Mouse (Mus musculus) hindbrain, embryonic 13.5 days (tissue): Measurements from ENCODE around the gene Slc24a4. TPM values are rescaled to one million over a fixed set of nuclear protein-coding genes. Genes with fewer than 3 reads are reported as not detected.

Source experiments
- ATAC-seq: fragments of 200-750 bp; cut with Nextera tagmentation; 2 replicates; pipeline ENCODE4 v1.8.0; 2017; ENCODE audit warnings: moderate TSS enrichment; ENCODE audit not compliant: low FRiP score
- H3K27ac ChIP-seq: fragments of 300-500 bp; sonication (generic); 2 replicates; pipeline ENCODE4 v1.5.1; 2015; ENCODE audit warnings: inconsistent platforms, mild to moderate bottlenecking, moderate library complexity
- H3K27me3 ChIP-seq: fragments of 300-500 bp; sonication (generic); 2 replicates; pipeline ENCODE4 v1.6.1; 2015; ENCODE audit warnings: mild to moderate bottlenecking, inconsistent platforms
- H3K36me3 ChIP-seq: fragments of 300-500 bp; sonication (generic); 2 replicates; pipeline ENCODE4 v1.6.1; 2015; ENCODE audit warnings: mild to moderate bottlenecking, inconsistent platforms
- H3K4me1 ChIP-seq: fragments of 300-500 bp; sonication (generic); replicated peaks from 2 replicates; pipeline ENCODE4 v1.6.1; 2015; ENCODE audit warnings: inconsistent platforms
- H3K4me2 ChIP-seq: fragments of 300-500 bp; sonication (generic); 2 replicates; pipeline ENCODE4 v1.6.1; 2015; ENCODE audit warnings: inconsistent platforms, mild to moderate bottlenecking, moderate library complexity
- H3K4me3 ChIP-seq: fragments of 300-500 bp; sonication (generic); 2 replicates; pipeline ENCODE4 v1.5.1; 2015; ENCODE audit warnings: mild to moderate bottlenecking, inconsistent platforms
- H3K9ac ChIP-seq: fragments of 300-500 bp; sonication (generic); 2 replicates; pipeline ENCODE4 v1.6.1; 2015; ENCODE audit warnings: mild to moderate bottlenecking, inconsistent platforms
- H3K9me3 ChIP-seq: fragments of 300-500 bp; sonication (generic); 2 replicates; pipeline ENCODE4 v1.6.1; 2016; ENCODE audit warnings: inconsistent platforms
- WGBS: fragments of 180-500 bp; shearing (Covaris S2); methylation state at CpG from one replicate; pipeline ENCODE4 v1.1.7; 2015; 5-methylcytosine and 5-hydroxymethylcytosine counted together
- polyA plus RNA-seq: library from polyadenylated mRNA; unstranded; fragments of >200 nt; fragmentation: Nextera tagmentation; extraction: Ambion mirVana; gene quantifications from 2 replicates; pipeline ENCODE4 v1.2.1, GENCODE M21; 2015

Gene Slc24a4
- polyA plus RNA-seq, 1 experiment from 2014 or later: 1.7 TPM

DNA sequence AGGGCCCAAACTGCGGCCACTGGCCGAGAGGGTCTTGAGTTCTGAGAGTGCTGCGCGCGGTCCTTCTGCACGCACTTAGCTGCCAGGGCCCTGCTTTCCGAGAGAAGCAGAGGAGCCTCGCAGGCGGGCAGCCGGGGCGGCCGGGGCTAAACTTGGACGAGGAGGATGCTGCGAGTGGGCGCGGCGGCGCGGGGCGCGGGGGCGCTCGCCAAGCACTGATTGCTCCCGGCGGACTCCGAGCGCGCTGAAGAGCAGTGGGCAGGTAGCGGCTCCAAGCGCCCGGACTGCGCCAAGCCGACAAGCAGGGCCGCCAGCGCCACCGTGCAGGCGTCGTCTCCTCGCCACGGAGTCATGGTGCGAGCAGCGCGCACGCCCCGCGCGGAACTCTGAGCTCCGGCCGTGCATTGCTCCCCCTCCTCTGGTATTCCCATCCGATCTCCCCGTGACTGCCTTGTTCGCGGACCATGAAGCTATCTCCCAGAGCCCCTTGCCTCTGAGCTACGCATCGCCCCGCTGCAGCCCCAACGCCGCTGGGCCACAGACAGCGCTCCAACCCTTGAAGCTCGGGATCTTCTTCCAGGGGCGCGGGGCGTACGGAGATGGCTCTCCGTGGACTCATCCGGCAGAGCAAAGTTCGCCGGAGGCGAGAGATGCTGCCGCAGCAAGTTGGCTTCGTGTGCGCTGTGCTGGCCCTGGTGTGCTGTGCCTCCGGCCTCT is 416 bp downstream of the Slc24a4 start:
- Histone ChIP-seq H3K4me1 (peaks cover 30% of the 10 kb centered on the region), H3K27ac (no peak overlapping the region), H3K27me3 (peaks cover 70% of the 10 kb centered on the region), H3K9ac (peak overlapping the region; percentile 73), H3K9me3 (no peaks in the 10 kb centered on the region), H3K4me3 (peak overlapping the region; percentile 54), H3K4me2 (peak overlapping the region; percentile 98), H3K36me3 (no peaks in the 10 kb centered on the region)
- under 1% methylated on average over 73 of the region's 73 CpGs for WGBS
- ATAC-seq: peak; percentile 84

DNA sequence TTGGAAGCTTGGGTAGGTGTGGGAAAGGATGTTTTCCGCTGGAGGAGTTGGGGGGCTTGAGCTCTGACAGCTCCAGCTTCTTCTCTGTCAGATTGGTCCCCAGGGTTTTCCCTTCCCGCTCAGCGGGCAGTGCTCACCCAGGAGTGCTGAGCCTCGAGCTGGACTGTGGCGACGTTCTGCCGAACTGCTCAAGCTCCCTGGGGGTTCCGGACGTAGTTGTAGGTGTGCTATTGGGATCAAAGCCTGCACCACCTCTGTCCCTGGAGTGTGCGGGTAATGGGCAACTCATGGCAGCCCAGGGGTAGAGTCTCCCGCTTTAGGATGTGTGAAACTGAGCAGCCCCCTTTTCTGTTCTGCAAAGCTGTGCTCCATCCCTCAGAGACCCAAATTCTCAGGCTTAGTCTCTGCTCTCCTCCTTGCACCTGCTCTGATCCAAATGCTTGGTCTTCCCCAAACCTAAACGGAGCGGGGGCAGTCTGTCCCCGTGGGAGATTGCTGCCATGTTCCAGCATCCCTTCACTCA is 1.0 kb downstream of the Slc24a4 start:
- 1% methylated on average over 14 of the region's 14 CpGs for WGBS

DNA sequence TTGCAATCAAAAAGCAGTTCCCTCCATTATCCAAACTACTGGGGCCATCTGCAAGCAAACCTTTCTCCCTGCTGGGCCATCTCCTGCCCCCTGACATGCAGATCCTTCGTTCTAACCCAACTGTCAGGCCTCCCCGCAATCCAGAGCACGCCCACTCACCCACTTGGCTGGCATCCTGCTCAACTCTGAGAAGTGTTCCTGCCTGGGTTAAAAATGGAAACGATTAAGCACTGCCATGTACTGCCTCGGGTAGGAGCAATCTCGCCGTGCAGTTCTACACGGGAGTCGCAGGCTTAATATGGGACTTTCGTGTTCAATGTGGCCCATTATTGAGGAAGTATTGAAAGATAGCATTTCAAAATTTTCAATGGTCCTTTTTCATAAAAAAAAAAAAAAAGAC is 11.2 kb downstream of the Slc24a4 start:
- Histone ChIP-seq H3K4me1 (no peaks in the 10 kb centered on the region), H3K4me2 (no peak overlapping the region), H3K36me3 (no peaks in the 10 kb centered on the region), H3K27ac (no peak overlapping the region), H3K9ac (no peak overlapping the region), H3K27me3 (no peaks in the 10 kb centered on the region), H3K4me3 (no peak overlapping the region), H3K9me3 (no peaks in the 10 kb centered on the region)
- no peak for ATAC-seq
- WGBS: 89% methylated on average over 10 of the region's 10 CpGs

More for the DNA sequence above, 1.0 kb downstream of the Slc24a4 start:
- Histone ChIP-seq H3K27ac (no peak overlapping the region), H3K4me1 (peaks cover 30% of the 10 kb centered on the region), H3K4me3 (peak overlapping the region; percentile 54), H3K36me3 (no peaks in the 10 kb centered on the region), H3K4me2 (peak overlapping the region; percentile 98), H3K27me3 (peaks cover 74% of the 10 kb centered on the region), H3K9ac (peak overlapping the region; percentile 73), H3K9me3 (no peaks in the 10 kb centered on the region)
- ATAC-seq: peak; percentile 49

DNA sequence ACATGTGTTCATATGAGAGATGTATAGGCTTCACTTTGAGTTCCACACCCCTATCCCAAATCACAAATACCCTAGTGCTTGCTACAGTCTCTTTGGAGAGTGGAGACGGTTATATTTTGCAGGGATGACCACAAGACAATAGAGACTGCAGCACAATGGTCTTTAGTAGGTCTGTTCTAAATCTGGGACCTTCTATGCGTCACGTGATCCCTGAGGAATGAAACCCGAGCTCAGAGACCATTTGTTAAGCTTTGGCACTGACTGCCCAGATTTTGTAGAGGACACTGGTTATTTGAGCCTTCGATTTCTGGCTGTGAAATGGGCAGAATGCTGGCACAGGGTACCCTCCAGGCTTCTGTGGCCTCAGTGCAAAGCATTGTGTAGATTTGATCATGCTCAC is 12.8 kb downstream of the Slc24a4 start:
- no peak overlapping the region for H3K4me2 ChIP-seq
- ATAC-seq: no peak
- H3K4me3 ChIP-seq: no peak overlapping the region
- H3K27me3 ChIP-seq: no peaks in the 10 kb centered on the region
- 75% methylated on average over 5 of the region's 5 CpGs for WGBS
- H3K27ac ChIP-seq: no peak overlapping the region
- H3K9ac ChIP-seq: no peak overlapping the region
- no peaks in the 10 kb centered on the region for H3K36me3 ChIP-seq
- H3K9me3 ChIP-seq: no peaks in the 10 kb centered on the region
- no peaks in the 10 kb centered on the region for H3K4me1 ChIP-seq

DNA sequence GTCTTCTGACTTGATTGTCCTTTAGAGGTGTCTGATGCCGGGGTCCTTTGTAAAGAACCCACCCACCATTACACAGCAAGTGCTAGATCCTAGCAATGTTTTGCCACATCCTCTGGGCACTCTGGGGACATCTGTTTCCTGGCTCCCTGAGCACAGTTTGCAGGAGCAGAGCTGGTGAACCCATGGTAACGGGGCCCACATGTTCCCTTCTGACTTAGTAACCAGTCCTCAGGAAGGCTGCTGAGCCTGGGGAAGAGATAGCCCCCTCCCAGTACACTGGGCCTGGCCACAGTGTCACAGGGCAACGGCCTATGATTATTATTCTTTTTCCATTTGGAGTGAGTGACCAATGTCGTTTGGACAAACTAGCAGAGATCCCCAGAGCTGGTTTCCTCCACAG is 19.1 kb downstream of the Slc24a4 start:
- no peaks in the 10 kb centered on the region for H3K4me1 ChIP-seq
- no peaks in the 10 kb centered on the region for H3K27me3 ChIP-seq
- WGBS: 73% methylated on average over 4 of the region's 4 CpGs
- no peaks in the 10 kb centered on the region for H3K9me3 ChIP-seq
- no peak overlapping the region for H3K4me2 ChIP-seq
- H3K9ac ChIP-seq: no peak overlapping the region
- no peaks in the 10 kb centered on the region for H3K36me3 ChIP-seq
- no peak for ATAC-seq
- no peak overlapping the region for H3K27ac ChIP-seq
- no peak overlapping the region for H3K4me3 ChIP-seq

DNA sequence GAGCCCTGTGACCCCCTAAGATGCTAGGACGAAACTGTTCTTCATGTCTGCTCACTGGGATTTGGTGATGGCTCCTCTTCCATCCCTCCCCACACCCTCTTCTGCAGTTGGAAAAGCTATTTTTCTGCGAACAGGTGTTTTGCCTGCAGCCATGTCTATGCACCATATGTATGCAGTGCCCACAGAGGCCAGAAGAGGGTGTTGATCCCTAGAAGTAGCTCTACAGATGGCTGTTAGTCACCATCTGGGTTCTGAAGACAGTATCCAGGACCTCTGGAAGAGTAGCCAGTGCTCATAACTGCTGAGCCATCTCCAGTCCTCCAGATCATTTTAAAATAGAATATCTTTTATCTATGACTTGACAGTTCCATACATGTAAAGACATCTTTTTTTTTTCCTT is 20.2 kb downstream of the Slc24a4 start:
- H3K4me3 ChIP-seq: no peak overlapping the region
- no peaks in the 10 kb centered on the region for H3K36me3 ChIP-seq
- ATAC-seq: no peak
- WGBS: 91% methylated on average over 2 of the region's 2 CpGs
- no peak overlapping the region for H3K9ac ChIP-seq
- H3K9me3 ChIP-seq: no peaks in the 10 kb centered on the region
- no peak overlapping the region for H3K4me2 ChIP-seq
- H3K4me1 ChIP-seq: no peaks in the 10 kb centered on the region
- no peak overlapping the region for H3K27ac ChIP-seq
- H3K27me3 ChIP-seq: no peaks in the 10 kb centered on the region

DNA sequence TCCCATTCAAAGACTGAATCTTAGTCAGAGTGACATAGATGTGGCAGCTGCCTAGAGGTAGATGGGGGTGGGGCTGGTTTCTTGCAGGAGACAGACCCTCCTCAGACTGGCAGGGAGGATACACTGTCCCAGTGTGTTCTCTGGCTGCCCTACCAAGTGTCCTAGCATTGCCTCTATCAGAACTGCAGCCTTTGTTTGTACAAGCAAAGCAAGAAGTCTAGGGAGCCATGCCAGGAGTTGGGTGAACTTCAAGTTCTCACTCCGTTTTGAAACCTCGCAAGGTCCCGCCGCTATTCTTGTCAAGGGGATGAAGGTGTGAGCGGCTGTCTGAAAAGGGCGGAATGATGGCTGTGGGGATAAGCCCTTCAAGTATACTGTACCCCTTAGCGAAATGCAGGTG is 22.7 kb downstream of the Slc24a4 start:
- H3K9ac ChIP-seq: no peak overlapping the region
- H3K4me1 ChIP-seq: no peaks in the 10 kb centered on the region
- no peaks in the 10 kb centered on the region for H3K27me3 ChIP-seq
- H3K27ac ChIP-seq: no peak overlapping the region
- no peaks in the 10 kb centered on the region for H3K9me3 ChIP-seq
- ATAC-seq: no peak
- H3K4me3 ChIP-seq: no peak overlapping the region
- 91% methylated on average over 7 of the region's 7 CpGs for WGBS
- no peaks in the 10 kb centered on the region for H3K36me3 ChIP-seq
- no peak overlapping the region for H3K4me2 ChIP-seq

DNA sequence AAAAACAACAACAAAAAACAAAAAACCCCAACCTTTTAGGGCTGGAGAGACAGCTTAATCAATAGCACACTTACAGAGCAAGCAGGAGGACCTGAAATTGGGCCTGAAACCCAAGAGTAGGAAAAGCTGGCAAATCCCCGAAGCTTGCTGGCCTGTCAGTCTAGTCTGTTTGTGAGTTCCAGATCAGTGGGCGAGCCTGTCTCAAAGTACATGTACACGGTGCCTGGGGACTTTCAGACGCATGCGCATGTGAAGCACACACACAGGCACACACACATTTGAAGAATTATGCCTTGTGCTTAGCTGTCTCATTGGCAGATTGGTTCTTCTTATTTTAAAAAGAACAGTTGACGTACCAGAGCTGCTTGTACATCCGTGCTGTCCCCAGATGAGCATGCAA is 25.3 kb downstream of the Slc24a4 start:
- H3K4me3 ChIP-seq: no peak overlapping the region
- H3K4me2 ChIP-seq: no peak overlapping the region
- 86% methylated on average over 7 of the region's 7 CpGs for WGBS
- H3K4me1 ChIP-seq: no peaks in the 10 kb centered on the region
- no peaks in the 10 kb centered on the region for H3K9me3 ChIP-seq
- H3K36me3 ChIP-seq: no peaks in the 10 kb centered on the region
- H3K27me3 ChIP-seq: no peaks in the 10 kb centered on the region
- H3K27ac ChIP-seq: no peak overlapping the region
- ATAC-seq: no peak
- no peak overlapping the region for H3K9ac ChIP-seq

DNA sequence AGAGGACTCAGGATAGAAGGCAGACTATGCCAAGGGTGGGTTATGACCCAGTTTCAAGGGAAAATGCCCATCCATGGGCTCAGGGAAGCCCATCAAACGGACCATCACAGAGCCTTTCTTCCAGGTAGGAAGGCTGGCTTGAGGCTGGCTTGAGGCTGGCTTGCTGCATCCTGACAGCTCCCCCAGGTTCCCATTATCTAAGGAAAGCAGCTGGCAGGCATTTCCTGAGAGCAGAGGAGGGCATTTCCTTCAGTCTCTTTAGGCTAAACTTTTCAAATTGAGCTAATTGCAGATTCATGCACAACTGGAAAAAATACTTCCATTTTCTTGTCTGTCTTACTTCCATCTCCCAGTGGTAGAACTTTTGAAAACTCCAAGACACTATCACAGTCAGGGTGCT is 26.3 kb downstream of the Slc24a4 start:
- Histone ChIP-seq H3K4me3 (no peak overlapping the region), H3K27me3 (no peaks in the 10 kb centered on the region), H3K36me3 (no peaks in the 10 kb centered on the region), H3K4me1 (no peaks in the 10 kb centered on the region), H3K9me3 (no peaks in the 10 kb centered on the region), H3K27ac (no peak overlapping the region), H3K9ac (no peak overlapping the region), H3K4me2 (no peak overlapping the region)
- no peak for ATAC-seq
- WGBS: 69% methylated on average over 1 of the region's 1 CpGs

DNA sequence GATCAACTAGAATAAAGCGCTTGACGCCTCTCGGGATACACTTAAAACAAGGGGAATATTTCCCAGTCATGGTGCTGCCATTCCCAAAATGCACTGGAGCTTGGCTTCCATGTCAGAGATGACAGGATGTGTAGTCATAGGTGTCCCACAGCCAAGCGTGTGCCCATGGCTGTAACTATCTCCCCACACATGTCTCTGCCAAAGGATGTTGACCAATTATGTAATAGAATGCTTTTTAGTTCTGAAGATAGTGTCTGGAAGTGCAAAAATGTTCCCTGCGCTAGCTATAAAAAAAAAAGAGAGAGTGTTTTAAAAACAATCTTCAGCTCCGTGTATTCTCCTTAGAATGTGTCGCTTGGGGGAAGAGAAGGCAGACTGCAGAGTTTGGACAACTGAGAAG is 36.1 kb downstream of the Slc24a4 start:
- no peak overlapping the region for H3K4me3 ChIP-seq
- no peak overlapping the region for H3K9ac ChIP-seq
- no peak overlapping the region for H3K27ac ChIP-seq
- 93% methylated on average over 7 of the region's 7 CpGs for WGBS
- no peaks in the 10 kb centered on the region for H3K9me3 ChIP-seq
- no peaks in the 10 kb centered on the region for H3K36me3 ChIP-seq
- peaks cover 11% of the 10 kb centered on the region for H3K4me1 ChIP-seq
- ATAC-seq: no peak
- no peaks in the 10 kb centered on the region for H3K27me3 ChIP-seq
- H3K4me2 ChIP-seq: no peak overlapping the region

DNA sequence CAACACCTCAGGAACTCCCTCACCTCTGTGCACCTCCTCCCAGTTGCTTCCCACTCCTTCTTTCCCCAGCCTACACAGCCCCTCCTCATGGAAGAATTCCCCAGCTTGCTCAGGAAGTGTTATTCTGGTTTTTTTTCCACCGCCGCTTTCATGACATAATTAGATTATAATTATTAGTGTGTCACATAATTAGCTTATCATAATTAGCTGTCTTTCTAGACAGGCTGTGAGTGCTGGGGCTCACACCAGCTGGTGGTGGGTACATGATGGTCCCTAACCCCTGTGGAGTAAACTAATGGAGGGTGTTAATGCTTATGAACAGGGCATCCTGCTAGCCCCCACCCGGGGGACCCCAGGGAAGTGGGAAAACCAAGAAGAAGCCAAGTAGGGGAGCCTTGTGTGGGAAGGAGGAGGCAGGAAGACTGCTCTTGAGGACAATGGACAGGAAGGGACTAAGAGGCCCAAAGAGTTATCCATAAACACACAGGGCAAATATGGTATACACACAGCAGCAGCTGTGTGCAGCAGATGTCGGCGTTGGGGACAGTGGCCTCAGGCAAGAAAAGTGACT is 38.2 kb downstream of the Slc24a4 start:
- no peak overlapping the region for H3K9ac ChIP-seq
- ATAC-seq: peak; percentile 90
- H3K4me3 ChIP-seq: no peak overlapping the region
- peak overlapping the region; percentile 40; the same call in 1 of the 2 replicates for H3K27ac ChIP-seq
- H3K9me3 ChIP-seq: no peaks in the 10 kb centered on the region
- H3K4me1 ChIP-seq: peaks cover 11% of the 10 kb centered on the region
- H3K36me3 ChIP-seq: no peaks in the 10 kb centered on the region
- H3K4me2 ChIP-seq: no peak overlapping the region
- WGBS: 48% methylated on average over 5 of the region's 5 CpGs
- 0 out of 2 replicates have a peak, but pooled peaks cover 3% of the 10 kb centered on the region for H3K27me3 ChIP-seq

DNA sequence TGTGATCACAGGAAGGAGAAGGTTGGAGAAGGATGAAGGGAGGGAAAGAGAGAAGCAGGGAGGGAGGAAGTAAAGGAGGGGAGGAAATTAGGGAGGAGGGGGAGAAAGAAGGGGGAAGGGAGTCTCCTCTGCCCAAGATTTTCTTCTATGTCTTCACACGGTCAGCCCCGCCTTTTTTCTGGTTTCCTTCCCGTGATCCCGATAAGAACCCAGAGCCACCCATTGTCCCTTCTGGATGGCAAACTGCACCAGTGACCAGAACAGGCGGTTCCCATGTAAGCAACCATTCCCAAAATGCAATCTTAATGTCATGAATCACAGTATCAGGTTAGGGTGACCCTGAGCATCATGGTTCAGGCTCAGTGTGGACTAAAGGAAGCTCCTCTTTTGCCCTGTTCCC is 38.8 kb downstream of the Slc24a4 start:
- Histone ChIP-seq H3K4me1 (peaks cover 11% of the 10 kb centered on the region), H3K9me3 (no peaks in the 10 kb centered on the region), H3K36me3 (no peaks in the 10 kb centered on the region), H3K27ac (peak overlapping the region; percentile 40; the same call in 1 of the 2 replicates), H3K4me3 (no peak overlapping the region), H3K27me3 (0 out of 2 replicates have a peak, but pooled peaks cover 3% of the 10 kb centered on the region), H3K4me2 (no peak overlapping the region), H3K9ac (no peak overlapping the region)
- WGBS: 85% methylated on average over 5 of the region's 5 CpGs
- ATAC-seq: no peak

DNA sequence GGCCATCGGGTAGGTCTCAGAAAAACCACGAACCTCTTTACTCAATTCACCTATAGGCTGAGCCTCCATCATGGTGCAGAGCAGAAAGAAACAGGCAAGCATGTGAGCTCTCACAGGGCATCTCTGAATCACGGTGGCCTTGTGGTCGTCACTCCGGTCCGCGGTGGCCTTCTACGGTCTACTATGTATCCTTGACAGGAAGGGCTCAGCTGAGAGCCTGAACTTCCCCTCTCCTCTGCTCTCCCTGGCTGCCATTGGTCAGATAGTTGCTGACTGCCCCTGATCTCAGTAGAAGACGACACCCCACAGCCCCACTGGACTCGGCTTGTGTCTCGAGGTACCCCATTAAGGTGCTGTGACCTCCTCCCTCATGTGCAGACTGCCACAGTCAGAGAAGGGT is 44.2 kb downstream of the Slc24a4 start:
- H3K9me3 ChIP-seq: no peaks in the 10 kb centered on the region
- no peak for ATAC-seq
- 88% methylated on average over 11 of the region's 11 CpGs for WGBS
- H3K36me3 ChIP-seq: no peaks in the 10 kb centered on the region
- H3K27me3 ChIP-seq: 0 out of 2 replicates have a peak, but pooled peaks cover 3% of the 10 kb centered on the region
- no peak overlapping the region for H3K4me2 ChIP-seq
- H3K4me3 ChIP-seq: no peak overlapping the region
- H3K4me1 ChIP-seq: no peaks in the 10 kb centered on the region
- H3K27ac ChIP-seq: no peak overlapping the region
- H3K9ac ChIP-seq: no peak overlapping the region
